Mouse (Mus musculus) liver, embryonic 15.5 days (tissue): ENCODE results near the gene Paqr7. TPM values are rescaled to one million over a fixed set of nuclear protein-coding genes. Genes with fewer than 3 reads are reported as not detected.

Experiments
- ATAC-seq: fragments of 200-750 bp; cut with Nextera tagmentation; 2 replicates; pipeline ENCODE4 v1.8.0; 2017; ENCODE audit warnings: moderate number of reproducible peaks, mild to moderate bottlenecking, moderate library complexity; ENCODE audit not compliant: insufficient read depth
- H3K27ac ChIP-seq: fragments of 300-500 bp; sonication (generic); replicated peaks from 2 replicates; pipeline ENCODE4 v1.5.1; 2015; ENCODE audit warnings: mild to moderate bottlenecking, inconsistent platforms
- H3K27me3 ChIP-seq: fragments of 300-500 bp; sonication (generic); 2 replicates; pipeline ENCODE4 v1.6.1; 2015; ENCODE audit warnings: mild to moderate bottlenecking, inconsistent platforms
- H3K36me3 ChIP-seq: fragments of 300-500 bp; sonication (generic); replicated peaks from 2 replicates; pipeline ENCODE4 v1.6.1; 2015; ENCODE audit warnings: moderate library complexity, mild to moderate bottlenecking, inconsistent platforms
- H3K4me1 ChIP-seq: fragments of 300-500 bp; sonication (generic); replicated peaks from 2 replicates; pipeline ENCODE4 v1.6.1; 2015; ENCODE audit warnings: inconsistent platforms
- H3K4me2 ChIP-seq: fragments of 300-500 bp; sonication (generic); 2 replicates; pipeline ENCODE4 v1.6.1; 2015; ENCODE audit warnings: moderate library complexity, mild to moderate bottlenecking, inconsistent platforms
- H3K4me3 ChIP-seq: fragments of 300-500 bp; sonication (generic); replicated peaks from 2 replicates; pipeline ENCODE4 v1.5.1; 2015; ENCODE audit warnings: mild to moderate bottlenecking, inconsistent platforms
- H3K9ac ChIP-seq: fragments of 300-500 bp; sonication (generic); 2 replicates; pipeline ENCODE4 v1.6.1; 2015; ENCODE audit warnings: moderate library complexity, mild to moderate bottlenecking, inconsistent platforms
- H3K9me3 ChIP-seq: fragments of 300-500 bp; sonication (generic); replicated peaks from 2 replicates; pipeline ENCODE4 v1.6.1; 2016; ENCODE audit warnings: inconsistent platforms
- WGBS: fragments of 180-500 bp; shearing (Covaris S2); methylation state at CpG from one replicate; pipeline ENCODE4 v1.1.7; 2015; ENCODE audit warnings: mixed read lengths; ENCODE audit not compliant: insufficient replicate concordance; 5-methylcytosine and 5-hydroxymethylcytosine counted together
- polyA plus RNA-seq: library from polyadenylated mRNA; unstranded; fragments of >200 nt; fragmentation: Nextera tagmentation; extraction: Ambion mirVana; gene quantifications from 2 replicates; pipeline ENCODE4 v1.2.1, GENCODE M21; 2015

Gene Paqr7
- polyA plus RNA-seq, 1 experiment from 2014 or later, result 7.8 TPM

GRCm38 (mm10) chr4:134516981-134517380 is 20.5 kb downstream of the Paqr7 start:
- peaks cover 58% of the 10 kb centered on the region for H3K4me1 ChIP-seq
- H3K9me3 ChIP-seq, result no peaks in the 10 kb centered on the region
- H3K36me3 ChIP-seq, result peaks cover 54% of the 10 kb centered on the region
- H3K9ac ChIP-seq, result no peak overlapping the region
- no peak overlapping the region for H3K4me2 ChIP-seq
- 65% methylated on average over 8 of the region's 8 CpGs for WGBS
- H3K27me3 ChIP-seq, result no peaks in the 10 kb centered on the region
- peak overlapping the region; percentile 21; the same call in 1 of the 2 replicates for H3K27ac ChIP-seq
- ATAC-seq, result no peak
- no peak overlapping the region for H3K4me3 ChIP-seq

DNA sequence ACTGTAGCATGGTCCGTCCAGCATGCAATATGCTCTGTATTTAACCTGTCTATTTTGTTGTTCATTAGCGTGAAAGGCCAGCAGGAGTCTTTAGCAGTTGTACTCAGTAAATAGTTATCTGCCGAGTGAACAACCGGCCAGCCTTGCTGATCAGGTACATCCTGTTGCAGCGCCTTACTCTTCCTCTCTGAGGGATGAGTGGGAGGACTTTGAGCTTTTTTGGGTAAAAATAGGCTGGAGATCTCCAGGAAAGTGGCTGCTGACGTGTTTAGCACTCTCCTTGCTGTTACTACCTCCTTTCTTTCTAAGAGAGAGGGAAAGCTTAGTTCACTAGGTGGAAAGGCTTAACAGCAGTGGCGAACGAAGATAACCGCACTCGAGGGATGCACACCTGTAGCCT is 21.2 kb downstream of the Paqr7 start:
- 73% methylated on average over 10 of the region's 10 CpGs for WGBS
- 0 out of 2 replicates have a peak overlapping the region, but pooled peaks have one; percentile 12 for H3K27ac ChIP-seq

GRCm38 (mm10) chr4:134518541-134518940 is 22.0 kb downstream of the Paqr7 start:
- peaks cover 69% of the 10 kb centered on the region for H3K36me3 ChIP-seq
- H3K27ac ChIP-seq, result no peak overlapping the region
- ATAC-seq, result no peak
- WGBS, result 83% methylated on average over 4 of the region's 4 CpGs
- no peak overlapping the region for H3K4me3 ChIP-seq
- no peaks in the 10 kb centered on the region for H3K9me3 ChIP-seq
- H3K4me1 ChIP-seq, result peaks cover 45% of the 10 kb centered on the region
- H3K27me3 ChIP-seq, result no peaks in the 10 kb centered on the region
- no peak overlapping the region for H3K9ac ChIP-seq
- H3K4me2 ChIP-seq, result no peak overlapping the region

More for the DNA sequence above, 21.2 kb downstream of the Paqr7 start:
- Histone ChIP-seq H3K4me3 (no peak overlapping the region), H3K4me2 (no peak overlapping the region), H3K4me1 (peaks cover 51% of the 10 kb centered on the region), H3K36me3 (peaks cover 61% of the 10 kb centered on the region), H3K9ac (no peak overlapping the region), H3K27me3 (no peaks in the 10 kb centered on the region), H3K9me3 (no peaks in the 10 kb centered on the region)
- ATAC-seq, result no peak

- H3K4me1 ChIP-seq, result peaks cover 37% of the 10 kb centered on the region
- H3K27ac ChIP-seq, result no peak overlapping the region
- no peak for ATAC-seq
- H3K4me2 ChIP-seq, result no peak overlapping the region
- H3K9me3 ChIP-seq, result no peaks in the 10 kb centered on the region
- no peak overlapping the region for H3K4me3 ChIP-seq
- H3K9ac ChIP-seq, result no peak overlapping the region
- no peaks in the 10 kb centered on the region for H3K27me3 ChIP-seq
- peaks cover 71% of the 10 kb centered on the region for H3K36me3 ChIP-seq
These were observed 22.8 kb downstream of the Paqr7 start for GRCm38 (mm10) chr4:134519281-134519680.

GRCm38 (mm10) chr4:134523447-134523846 is 26.9 kb downstream of the Paqr7 start:
- Histone ChIP-seq H3K4me2 (no peak overlapping the region), H3K4me3 (no peak overlapping the region), H3K9me3 (no peaks in the 10 kb centered on the region), H3K9ac (no peak overlapping the region), H3K36me3 (peaks cover 92% of the 10 kb centered on the region), H3K4me1 (peaks cover 10% of the 10 kb centered on the region), H3K27me3 (no peaks in the 10 kb centered on the region), H3K27ac (no peak overlapping the region)
- ATAC-seq, result no peak
- 77% methylated on average over 4 of the region's 4 CpGs for WGBS

DNA sequence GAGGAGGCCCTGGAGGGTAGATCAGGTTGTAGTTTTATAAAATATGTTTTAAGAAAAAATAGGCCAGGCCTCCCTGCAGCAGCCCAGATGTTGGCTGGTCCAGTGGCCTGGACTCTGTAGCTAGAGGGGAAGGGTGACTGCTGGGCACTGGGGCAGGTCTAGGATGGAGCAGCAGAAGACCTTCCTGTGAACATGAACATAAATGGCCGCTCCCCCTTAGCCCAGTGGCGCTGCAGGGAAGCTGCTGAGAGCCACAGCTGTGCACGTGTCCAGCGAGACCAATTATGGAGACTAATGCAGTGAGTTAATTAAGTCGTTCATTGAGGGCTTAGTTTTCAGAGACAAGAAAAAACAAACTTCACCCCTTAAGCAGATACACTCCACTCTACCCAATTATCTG is 29.3 kb downstream of the Paqr7 start:
- Histone ChIP-seq H3K4me1 (peaks cover 10% of the 10 kb centered on the region), H3K9ac (no peak overlapping the region), H3K9me3 (no peaks in the 10 kb centered on the region), H3K27me3 (no peaks in the 10 kb centered on the region), H3K4me2 (no peak overlapping the region), H3K27ac (peak overlapping the region; percentile 41; the same call in 1 of the 2 replicates), H3K36me3 (peaks cover 99% of the 10 kb centered on the region), H3K4me3 (no peak overlapping the region)
- ATAC-seq, result no peak
- WGBS, result 66% methylated on average over 5 of the region's 5 CpGs

GRCm38 (mm10) chr4:134526220-134526619 is 29.7 kb downstream of the Paqr7 start:
- Histone ChIP-seq H3K27me3 (no peaks in the 10 kb centered on the region), H3K4me3 (no peak overlapping the region), H3K4me1 (peaks cover 10% of the 10 kb centered on the region), H3K9me3 (no peaks in the 10 kb centered on the region), H3K9ac (no peak overlapping the region), H3K4me2 (no peak overlapping the region), H3K27ac (peak overlapping the region; percentile 41; the same call in 1 of the 2 replicates), H3K36me3 (peaks cover 99% of the 10 kb centered on the region)
- no peak for ATAC-seq
- 50% methylated on average over 5 of the region's 5 CpGs for WGBS

GRCm38 (mm10) chr4:134532928-134533327 is 36.4 kb downstream of the Paqr7 start:
- ATAC-seq, result no peak
- Histone ChIP-seq H3K27me3 (no peaks in the 10 kb centered on the region), H3K36me3 (peaks cover 43% of the 10 kb centered on the region), H3K9me3 (no peaks in the 10 kb centered on the region), H3K4me1 (peaks cover 36% of the 10 kb centered on the region), H3K27ac (no peak overlapping the region), H3K9ac (peak overlapping the region; percentile 40; the same call in 1 of the 2 replicates), H3K4me3 (no peak overlapping the region), H3K4me2 (no peak overlapping the region)
- WGBS, result 54% methylated on average over 4 of the region's 4 CpGs

DNA sequence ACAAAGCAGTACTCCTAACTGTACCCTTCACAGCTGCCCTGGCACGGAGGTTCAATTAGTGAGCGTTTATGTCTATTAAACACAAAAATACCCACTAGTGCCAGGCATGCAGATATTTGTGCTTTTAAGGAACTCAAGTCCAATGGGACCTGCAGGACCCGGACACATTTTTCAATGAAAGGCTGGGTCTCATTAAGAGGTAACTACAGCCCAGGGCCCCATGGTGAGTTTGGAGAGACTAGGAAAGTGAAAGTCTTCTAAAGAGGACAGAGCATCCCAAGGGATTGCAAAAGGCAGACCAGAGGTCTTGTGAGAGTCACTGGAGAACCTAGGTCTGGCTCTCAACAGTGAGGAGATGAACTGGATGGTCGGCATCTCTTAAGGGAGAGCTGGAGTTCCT is 36.9 kb downstream of the Paqr7 start:
- H3K27ac ChIP-seq, result peak overlapping the region; percentile 86

DNA sequence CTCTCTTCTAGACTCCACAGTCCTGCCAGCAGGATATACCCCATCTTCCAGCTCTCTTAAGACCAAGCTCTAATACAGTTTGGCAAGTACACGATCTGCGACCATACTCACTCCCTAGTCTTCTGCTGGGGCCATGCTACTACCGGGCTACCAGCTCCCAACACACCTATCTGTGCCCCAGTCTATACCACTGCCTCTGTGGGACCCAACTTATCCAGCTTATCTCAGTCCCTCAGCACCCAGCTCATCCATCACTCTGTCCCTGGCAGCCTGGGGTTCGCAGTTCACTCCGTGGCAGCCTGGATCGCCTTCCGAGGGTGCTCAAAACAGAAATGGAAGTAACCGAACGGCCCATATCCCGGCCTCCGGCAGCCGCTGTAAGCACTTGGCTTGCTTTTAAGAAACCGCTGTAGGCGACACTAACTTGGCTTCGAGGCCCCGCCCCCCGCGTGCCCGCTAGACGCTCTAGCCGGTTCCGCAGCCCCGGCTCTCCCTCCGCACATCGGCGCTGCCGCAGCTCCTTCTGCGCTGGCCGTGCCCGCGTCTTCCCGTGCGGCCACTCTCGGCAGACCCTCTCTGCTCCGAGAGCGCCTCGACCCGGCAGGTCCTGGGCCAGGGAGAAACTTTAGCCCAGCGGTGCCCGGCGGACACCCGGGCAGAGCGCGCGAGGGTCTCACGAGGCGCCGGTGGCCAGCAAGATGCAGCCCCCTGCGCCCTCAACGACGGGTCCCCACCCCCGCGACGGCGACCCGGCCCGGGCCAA is 37.8 kb downstream of the Paqr7 start:
- Histone ChIP-seq H3K4me3 (peak overlapping the region; percentile 89), H3K9ac (peak overlapping the region; percentile 86), H3K27ac (peak overlapping the region; percentile 86), H3K4me1 (peaks cover 36% of the 10 kb centered on the region), H3K9me3 (no peaks in the 10 kb centered on the region), H3K4me2 (peak overlapping the region; percentile 100), H3K36me3 (peaks cover 29% of the 10 kb centered on the region), H3K27me3 (no peaks in the 10 kb centered on the region)
- peak; percentile 54 for ATAC-seq
- WGBS, result under 1% methylated on average over 57 of the region's 57 CpGs

More for the DNA sequence above, 36.9 kb downstream of the Paqr7 start:
- H3K4me1 ChIP-seq, result peaks cover 36% of the 10 kb centered on the region
- H3K4me2 ChIP-seq, result peak overlapping the region; percentile 100
- peak overlapping the region; percentile 89 for H3K4me3 ChIP-seq
- no peaks in the 10 kb centered on the region for H3K27me3 ChIP-seq
- no peaks in the 10 kb centered on the region for H3K9me3 ChIP-seq
- H3K36me3 ChIP-seq, result peaks cover 38% of the 10 kb centered on the region
- 75% methylated on average over 4 of the region's 4 CpGs for WGBS
- H3K9ac ChIP-seq, result 0 out of 2 replicates have a peak overlapping the region, but pooled peaks have one; percentile 86
- no peak for ATAC-seq

- peak within 1 kb of the TSS; percentile 89 for H3K4me3 ChIP-seq
These were observed 38.7 kb downstream of the Paqr7 start, which contains the start of gene Mtfr1l for GRCm38 (mm10) chr4:134534932-134535786. Gene Mtfr1l, minus strand, starts transcription at chr4:134535387.

More at GRCm38 (mm10) chr4:134534932-134535786, 38.7 kb downstream of the Paqr7 start, which contains the start of gene Mtfr1l:
- Histone ChIP-seq H3K36me3 (peaks cover 21% of the 10 kb centered on the region), H3K9ac (peak within 1 kb of the TSS; percentile 86), H3K27me3 (no peaks in the 10 kb centered on the region), H3K27ac (peak within 1 kb of the TSS; percentile 86), H3K4me2 (peak within 1 kb of the TSS; percentile 100), H3K9me3 (no peaks in the 10 kb centered on the region), H3K4me1 (peaks cover 36% of the 10 kb centered on the region)
- peak; percentile 96 for ATAC-seq
- WGBS, result under 1% methylated on average over 71 of the region's 71 CpGs
